Mouse (Mus musculus) embryonic facial prominence, embryonic 12.5 days (tissue): ENCODE data around the gene Prpf31. TPM values are rescaled to one million over a fixed set of nuclear protein-coding genes. Genes with fewer than 3 reads are reported as not detected.

ENCODE experiments used
- microRNA-seq: library from miRNA; unstranded; fragments of <30 nt; microRNA quantifications from one replicate; pipeline ENCODE4, GENCODE M21; 2017
- polyA plus RNA-seq: library from polyadenylated mRNA; unstranded; fragments of >200 nt; fragmentation: Nextera tagmentation; extraction: Ambion mirVana; gene quantifications from 2 replicates; pipeline ENCODE4 v1.2.1, GENCODE M21; 2016

Gene Prpf31
- polyA plus RNA-seq, 1 experiment from 2014 or later: 130 TPM

Small RNA genes lying within 50 kb of the gene (microRNA-seq; reads per million reads assigned to microRNA genes)
- gene Gm25100 (not detected), gene Mir3572 (3.3 reads per million, percentile 15 among the genes with 10 or more reads in this experiment)

Other genes starting within 250 kb of the Prpf31 start
- gene Cacng8, start 239.3 kb upstream of the Prpf31 start, polyA plus RNA-seq: 7.3 and 7.5 TPM in 2 replicates
- 1.7 and 2.2 TPM in 2 replicates for gene Cacng6, start 205.8 kb upstream of the Prpf31 start, polyA plus RNA-seq
- not detected in 2 replicates for gene Tarm1, start 127.4 kb upstream of the Prpf31 start, polyA plus RNA-seq
- 0.22 and 0.23 TPM in 2 replicates for gene Oscar, start 13.8 kb upstream of the Prpf31 start, polyA plus RNA-seq
- gene Ndufa3, start 12.6 kb upstream of the Prpf31 start, polyA plus RNA-seq: 367 and 407 TPM in 2 replicates
- gene Tfpt, start 56 bp upstream of the Prpf31 start, polyA plus RNA-seq: 38.0 and 38.8 TPM in 2 replicates
- gene Cnot3, start 15.3 kb downstream of the Prpf31 start, polyA plus RNA-seq: 65.5 and 66.1 TPM in 2 replicates
- 23.4 and 24.6 TPM in 2 replicates for gene Leng1, start 35.9 kb downstream of the Prpf31 start, polyA plus RNA-seq
- 6.2 and 7.4 TPM in 2 replicates for gene Tmc4, start 47.6 kb downstream of the Prpf31 start, polyA plus RNA-seq
- 283 and 284 TPM in 2 replicates for gene Tsen34, start 62.9 kb downstream of the Prpf31 start, polyA plus RNA-seq
- gene Mboat7, start 63.5 kb downstream of the Prpf31 start, polyA plus RNA-seq: 58.3 and 60.8 TPM in 2 replicates
- gene Rps9, start 74.0 kb downstream of the Prpf31 start, polyA plus RNA-seq: 1,360 and 1,379 TPM in 2 replicates
- 0.08 TPM in 1 of 2 replicates, not detected in the other for gene Pirb, start 90.4 kb downstream of the Prpf31 start, polyA plus RNA-seq
- gene Gm15448, start 195.7 kb downstream of the Prpf31 start, polyA plus RNA-seq: not detected in 2 replicates
- gene Pira2, start 215.1 kb downstream of the Prpf31 start, polyA plus RNA-seq: 0.09 and 0.17 TPM in 2 replicates